Mouse (Mus musculus): ENCODE data around the gene Hspg2. TPM values are rescaled to one million over a fixed set of nuclear protein-coding genes. Genes with fewer than 3 reads are reported as not detected.

The Hspg2 gene
- polyA plus RNA-seq, 1 experiment from 2014 or later, result 31.3 TPM

GRCm38 (mm10) chr4:137517989-137518691 lies 49.6 kb downstream of the Hspg2 start:
- H3K27me3 ChIP-seq (ENCODE audit: insufficient read depth, low read length), result no peaks in the 10 kb centered on the region
- H3K27ac ChIP-seq, result no peak overlapping the region
- H3K9ac ChIP-seq (ENCODE audit: low read depth, low read length), result no peak overlapping the region
- H3K4me3 ChIP-seq (replicated peaks; ENCODE audit: low read depth, low read length), result no peak overlapping the region
- peaks cover 80% of the 10 kb centered on the region for H3K36me3 ChIP-seq (ENCODE audit: insufficient read depth, low read length)
- WGBS, result 84% methylated on average over 36 of the region's 36 CpGs
- H3K9me3 ChIP-seq (replicated peaks; ENCODE audit: low read length), result no peaks in the 10 kb centered on the region
- no peak overlapping the region for H3K4me2 ChIP-seq (ENCODE audit: low read length)
- H3K4me1 ChIP-seq (replicated peaks; ENCODE audit: insufficient read depth, low read length), result no peaks in the 10 kb centered on the region
- DNase-seq (ENCODE audit: low spot score) (peak; percentile 44), ATAC-seq (replicated peaks; ENCODE audit: low FRiP score, low read depth) (no peak)
- TF ChIP-seq CTCF (IDR thresholded peaks at IDR 0.05; ENCODE audit: low read depth), result peak; percentile 56

GRCm38 (mm10) chr4:137518746-137519145 lies 50.2 kb downstream of the Hspg2 start:
- DNase-seq (ENCODE audit: low spot score), result no peak
- Histone ChIP-seq H3K36me3 (ENCODE audit: insufficient read depth, low read length) (peaks cover 78% of the 10 kb centered on the region), H3K27me3 (ENCODE audit: insufficient read depth, low read length) (no peaks in the 10 kb centered on the region), H3K4me1 (replicated peaks; ENCODE audit: insufficient read depth, low read length) (no peaks in the 10 kb centered on the region), H3K4me2 (ENCODE audit: low read length) (no peak overlapping the region), H3K27ac (no peak overlapping the region), H3K9me3 (replicated peaks; ENCODE audit: low read length) (no peaks in the 10 kb centered on the region), H3K9ac (ENCODE audit: low read depth, low read length) (no peak overlapping the region), H3K4me3 (replicated peaks; ENCODE audit: low read depth, low read length) (no peak overlapping the region)
- TF ChIP-seq CTCF (IDR thresholded peaks at IDR 0.05; ENCODE audit: low read depth), result no peak
- ATAC-seq (replicated peaks; ENCODE audit: low FRiP score, low read depth), result no peak
- WGBS, result 94% methylated on average over 14 of the region's 14 CpGs

- H3K4me1 ChIP-seq (replicated peaks; ENCODE audit: insufficient read depth, low read length), result no peaks in the 10 kb centered on the region
- H3K36me3 ChIP-seq (ENCODE audit: insufficient read depth, low read length), result peaks cover 69% of the 10 kb centered on the region
- no peaks in the 10 kb centered on the region for H3K27me3 ChIP-seq (ENCODE audit: insufficient read depth, low read length)
- 89% methylated on average over 5 of the region's 5 CpGs for WGBS
- H3K27ac ChIP-seq, result no peak overlapping the region
- no peak overlapping the region for H3K4me2 ChIP-seq (ENCODE audit: low read length)
- no peak for TF ChIP-seq CTCF (IDR thresholded peaks at IDR 0.05; ENCODE audit: low read depth)
- no peak overlapping the region for H3K9ac ChIP-seq (ENCODE audit: low read depth, low read length)
- H3K9me3 ChIP-seq (replicated peaks; ENCODE audit: low read length), result no peaks in the 10 kb centered on the region
- no peak for DNase-seq (ENCODE audit: low spot score)
- ATAC-seq (replicated peaks; ENCODE audit: low FRiP score, low read depth), result no peak
- no peak overlapping the region for H3K4me3 ChIP-seq (replicated peaks; ENCODE audit: low read depth, low read length)
Measured at GRCm38 (mm10) chr4:137520346-137520745, 51.8 kb downstream of the Hspg2 start.

- no peaks in the 10 kb centered on the region for H3K4me1 ChIP-seq (replicated peaks; ENCODE audit: insufficient read depth, low read length)
- no peak overlapping the region for H3K27ac ChIP-seq
- H3K36me3 ChIP-seq (ENCODE audit: insufficient read depth, low read length), result peaks cover 65% of the 10 kb centered on the region
- no peak for DNase-seq (ENCODE audit: low spot score)
- H3K9ac ChIP-seq (ENCODE audit: low read depth, low read length), result no peak overlapping the region
- TF ChIP-seq CTCF (IDR thresholded peaks at IDR 0.05; ENCODE audit: low read depth), result no peak
- H3K27me3 ChIP-seq (ENCODE audit: insufficient read depth, low read length), result no peaks in the 10 kb centered on the region
- no peak for ATAC-seq (replicated peaks; ENCODE audit: low FRiP score, low read depth)
- no peak overlapping the region for H3K4me2 ChIP-seq (ENCODE audit: low read length)
- no peaks in the 10 kb centered on the region for H3K9me3 ChIP-seq (replicated peaks; ENCODE audit: low read length)
- H3K4me3 ChIP-seq (replicated peaks; ENCODE audit: low read depth, low read length), result no peak overlapping the region
- 94% methylated on average over 11 of the region's 11 CpGs for WGBS
Measured at GRCm38 (mm10) chr4:137521966-137522365, 53.4 kb downstream of the Hspg2 start.

- no peak for TF ChIP-seq CTCF (IDR thresholded peaks at IDR 0.05; ENCODE audit: low read depth)
- no peak for DNase-seq (ENCODE audit: low spot score)
- H3K4me3 ChIP-seq (replicated peaks; ENCODE audit: low read depth, low read length), result no peak overlapping the region
- no peaks in the 10 kb centered on the region for H3K27me3 ChIP-seq (ENCODE audit: insufficient read depth, low read length)
- H3K27ac ChIP-seq, result no peak overlapping the region
- no peaks in the 10 kb centered on the region for H3K9me3 ChIP-seq (replicated peaks; ENCODE audit: low read length)
- 97% methylated on average over 1 of the region's 1 CpGs for WGBS
- ATAC-seq (replicated peaks; ENCODE audit: low FRiP score, low read depth), result no peak
- no peaks in the 10 kb centered on the region for H3K4me1 ChIP-seq (replicated peaks; ENCODE audit: insufficient read depth, low read length)
- peaks cover 64% of the 10 kb centered on the region for H3K36me3 ChIP-seq (ENCODE audit: insufficient read depth, low read length)
- H3K4me2 ChIP-seq (ENCODE audit: low read length), result no peak overlapping the region
- H3K9ac ChIP-seq (ENCODE audit: low read depth, low read length), result no peak overlapping the region
Measured at GRCm38 (mm10) chr4:137525426-137525825, 56.9 kb downstream of the Hspg2 start.

GRCm38 (mm10) chr4:137527368-137527767 lies 58.8 kb downstream of the Hspg2 start:
- ATAC-seq (replicated peaks; ENCODE audit: low FRiP score, low read depth), result no peak
- TF ChIP-seq CTCF (IDR thresholded peaks at IDR 0.05; ENCODE audit: low read depth), result no peak
- no peak for DNase-seq (ENCODE audit: low spot score)

GRCm38 (mm10) chr4:137527872-137528271 lies 59.3 kb downstream of the Hspg2 start:
- no peak for ATAC-seq (replicated peaks; ENCODE audit: low FRiP score, low read depth)
- TF ChIP-seq CTCF (IDR thresholded peaks at IDR 0.05; ENCODE audit: low read depth), result no peak
- Histone ChIP-seq H3K9ac (ENCODE audit: low read depth, low read length) (no peak overlapping the region), H3K27ac (no peak overlapping the region), H3K4me2 (ENCODE audit: low read length) (no peak overlapping the region), H3K4me1 (replicated peaks; ENCODE audit: insufficient read depth, low read length) (no peaks in the 10 kb centered on the region), H3K9me3 (replicated peaks; ENCODE audit: low read length) (no peaks in the 10 kb centered on the region), H3K27me3 (ENCODE audit: insufficient read depth, low read length) (no peaks in the 10 kb centered on the region), H3K36me3 (ENCODE audit: insufficient read depth, low read length) (peaks cover 57% of the 10 kb centered on the region), H3K4me3 (replicated peaks; ENCODE audit: low read depth, low read length) (no peak overlapping the region)
- no peak for DNase-seq (ENCODE audit: low spot score)
- 84% methylated on average over 6 of the region's 6 CpGs for WGBS

More at GRCm38 (mm10) chr4:137527368-137527767, 58.8 kb downstream of the Hspg2 start:
- Histone ChIP-seq H3K4me3 (replicated peaks; ENCODE audit: low read depth, low read length) (no peak overlapping the region), H3K27ac (no peak overlapping the region), H3K9ac (ENCODE audit: low read depth, low read length) (no peak overlapping the region), H3K9me3 (replicated peaks; ENCODE audit: low read length) (no peaks in the 10 kb centered on the region), H3K4me2 (ENCODE audit: low read length) (no peak overlapping the region), H3K36me3 (ENCODE audit: insufficient read depth, low read length) (peaks cover 57% of the 10 kb centered on the region), H3K27me3 (ENCODE audit: insufficient read depth, low read length) (no peaks in the 10 kb centered on the region), H3K4me1 (replicated peaks; ENCODE audit: insufficient read depth, low read length) (no peaks in the 10 kb centered on the region)
- 69% methylated on average over 4 of the region's 4 CpGs for WGBS
